Mouse (Mus musculus) E14TG2a.4 (cell line): Measurements from ENCODE around the gene Gm49383.

Experiments used
- CTCF ChIP-seq: conservative IDR thresholded peaks from 2 replicates; pipeline ENCODE4 v1.5.1; 2014; ENCODE audit warnings: low read length
- POU5F1 ChIP-seq: IDR thresholded peaks from 2 replicates; pipeline ENCODE4 v1.6.1; 2014; ENCODE audit warnings: low read length, borderline replicate concordance

DNA sequence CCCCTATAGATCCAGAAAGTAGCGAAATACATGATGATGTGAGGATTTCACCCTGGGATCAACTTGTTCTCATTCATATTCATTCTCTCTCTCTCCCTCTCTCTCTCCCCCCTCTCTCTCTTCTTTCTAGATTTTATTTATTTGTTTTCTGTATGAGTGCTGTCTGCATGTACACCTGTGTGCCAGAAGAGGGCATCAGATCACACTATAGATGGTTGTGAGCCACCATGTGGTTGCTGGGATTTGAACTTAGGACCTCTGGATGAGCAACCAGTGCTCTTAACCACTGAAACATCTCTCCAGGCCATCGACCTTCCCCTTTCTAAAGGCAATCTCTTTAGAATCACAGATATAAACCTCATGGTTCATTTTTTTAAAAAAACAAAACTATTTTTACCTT lies 11.6 kb upstream of the Gm49383 start:
- peak; percentile 33; the same call in 1 of the 2 replicates for TF ChIP-seq CTCF
- TF ChIP-seq POU5F1 = no peak
